ENCODE assay signal across 9 mouse cellular contexts in genomic region chr11:59330560-59330959, GRCm38 (mm10). TPM values are rescaled to one million over a fixed set of nuclear protein-coding genes. Genes with fewer than 3 reads are reported as not detected.
DNase-seq lines count a peak whose midpoint lies in the region; ATAC-seq and TF ChIP-seq lines count a peak whose summit lies in the region.
"Had no signal": no experiment of that assay in that cellular context is flagged by ENCODE, and none has a peak within 500 bp of the region (broad histone marks: within the 10 kb centered on the region; RNA-seq: fewer than 3 reads in every experiment).

No protein-coding gene starts in this region.

- TF ChIP-seq CTCF in small intestine, adult 2 months (IDR thresholded peaks at IDR 0.05; ENCODE audit: extremely low read depth, insufficient read length, insufficient replicate concordance, low read depth, low read length), result peak; percentile 72; the same call in 1 of the 2 replicates

- ATAC-seq in forebrain, embryonic 16.5 days, result no peak
- ATAC-seq in kidney, embryonic 16.5 days (ENCODE audit: low FRiP score, low TSS enrichment), result peak; percentile 29; the same call in 1 of the 2 replicates
- peak; percentile 32 for ATAC-seq in lung, embryonic 15.5 days (ENCODE audit: borderline replicate concordance, extremely low read depth, low FRiP score, low TSS enrichment)

- H3K4me3 ChIP-seq in forebrain, embryonic 10.5 days, result no peak overlapping the region
- no peak overlapping the region for H3K4me3 ChIP-seq in forebrain, embryonic 16.5 days (replicated peaks; ENCODE audit: low read length)
- no peak overlapping the region for H3K4me3 ChIP-seq in kidney, embryonic 16.5 days (ENCODE audit: low read length)
- H3K4me3 ChIP-seq in lung, embryonic 15.5 days, result no peak overlapping the region
- no peak overlapping the region for H3K4me3 ChIP-seq in small intestine, adult 2 months (ENCODE audit: low read depth, low read length)

- peak; percentile 77 for DNase-seq in forebrain, embryonic 10.5 days (ENCODE audit: extremely low spot score, low spot score)
- DNase-seq in Muller cell, postnatal 12 days (ENCODE audit: inconsistent ontology term), result peak; percentile 61
- peak; percentile 83 to 86 for DNase-seq in cerebellum, postnatal 10 days
- peak; percentile 89 for DNase-seq in gastrocnemius, postnatal 10 days

- no peak for TF ChIP-seq POLR2A in small intestine, adult 2 months (IDR thresholded peaks at IDR 0.05; ENCODE audit: low read depth, low read length)

- H3K4me2 ChIP-seq in forebrain, embryonic 16.5 days (ENCODE audit: low read length), result no peak overlapping the region
- no peak overlapping the region for H3K4me2 ChIP-seq in kidney, embryonic 16.5 days (replicated peaks; ENCODE audit: low read depth, low read length)
- H3K4me2 ChIP-seq in lung, embryonic 15.5 days, result no peak overlapping the region

- 41% methylated on average over 5 of the region's 5 CpGs for WGBS in forebrain, embryonic 10.5 days
- WGBS in forebrain, embryonic 16.5 days, result 44% methylated on average over 5 of the region's 5 CpGs
- 46% methylated on average over 5 of the region's 5 CpGs for WGBS in kidney, embryonic 16.5 days
- WGBS in lung, embryonic 15.5 days, result 40% methylated on average over 5 of the region's 5 CpGs
- WGBS in small intestine, adult 2 months, result 63% methylated on average over 5 of the region's 5 CpGs

- no peaks in the 10 kb centered on the region for H3K9me3 ChIP-seq in forebrain, embryonic 10.5 days
- no peaks in the 10 kb centered on the region for H3K9me3 ChIP-seq in forebrain, embryonic 16.5 days (ENCODE audit: control insufficient read depth, low read length)
- no peaks in the 10 kb centered on the region for H3K9me3 ChIP-seq in kidney, embryonic 16.5 days (ENCODE audit: low read length)
- H3K9me3 ChIP-seq in lung, embryonic 15.5 days, result no peaks in the 10 kb centered on the region

- peaks cover 81% of the 10 kb centered on the region for H3K27me3 ChIP-seq in forebrain, embryonic 10.5 days (ENCODE audit: poor library complexity, severe bottlenecking)
- H3K27me3 ChIP-seq in forebrain, embryonic 16.5 days (replicated peaks; ENCODE audit: control insufficient read depth, insufficient read depth, low read length), result no peaks in the 10 kb centered on the region
- H3K27me3 ChIP-seq in kidney, embryonic 16.5 days (ENCODE audit: insufficient read depth, low read length), result no peaks in the 10 kb centered on the region
- H3K27me3 ChIP-seq in lung, embryonic 15.5 days, result no peaks in the 10 kb centered on the region
- no peaks in the 10 kb centered on the region for H3K27me3 ChIP-seq in small intestine, adult 2 months (ENCODE audit: control insufficient read depth, insufficient read depth, low read length)

- H3K4me1 ChIP-seq in forebrain, embryonic 10.5 days, result peaks cover 84% of the 10 kb centered on the region
- H3K4me1 ChIP-seq in forebrain, embryonic 16.5 days (replicated peaks; ENCODE audit: control insufficient read depth, insufficient read depth, low read length), result no peaks in the 10 kb centered on the region; the same call in 1 of the 2 replicates
- peaks cover 24% of the 10 kb centered on the region for H3K4me1 ChIP-seq in kidney, embryonic 16.5 days (ENCODE audit: insufficient read depth, low read length)
- peaks cover 10% of the 10 kb centered on the region; the same call in 1 of the 2 replicates for H3K4me1 ChIP-seq in lung, embryonic 15.5 days
- no peaks in the 10 kb centered on the region for H3K4me1 ChIP-seq in small intestine, adult 2 months (ENCODE audit: control insufficient read depth, insufficient read depth, insufficient read length, low read length)

- H3K9ac ChIP-seq in forebrain, embryonic 16.5 days (replicated peaks; ENCODE audit: low read depth, low read length), result no peak overlapping the region
- no peak overlapping the region for H3K9ac ChIP-seq in kidney, embryonic 16.5 days (replicated peaks; ENCODE audit: low read length)
- H3K9ac ChIP-seq in lung, embryonic 15.5 days, result no peak overlapping the region

- peak overlapping the region; percentile 82 for H3K27ac ChIP-seq in forebrain, embryonic 10.5 days
- no peak overlapping the region for H3K27ac ChIP-seq in forebrain, embryonic 16.5 days (ENCODE audit: low read length)
- no peak overlapping the region for H3K27ac ChIP-seq in kidney, embryonic 16.5 days (ENCODE audit: low read length)
- H3K27ac ChIP-seq in lung, embryonic 15.5 days, result no peak overlapping the region
- H3K27ac ChIP-seq in small intestine, adult 2 months (ENCODE audit: insufficient read depth, low read depth, low read length), result no peak overlapping the region

- H3K36me3 ChIP-seq in forebrain, embryonic 10.5 days (replicated peaks), result peaks cover 15% of the 10 kb centered on the region
- H3K36me3 ChIP-seq in forebrain, embryonic 16.5 days (ENCODE audit: control insufficient read depth, insufficient read depth), result no peaks in the 10 kb centered on the region
- H3K36me3 ChIP-seq in kidney, embryonic 16.5 days (ENCODE audit: insufficient read depth, low read length), result no peaks in the 10 kb centered on the region
- no peaks in the 10 kb centered on the region for H3K36me3 ChIP-seq in lung, embryonic 15.5 days
- H3K36me3 ChIP-seq in small intestine, adult 2 months (ENCODE audit: control insufficient read depth, insufficient read depth, low read length), result no peaks in the 10 kb centered on the region

RNA-seq across cellular contexts. Expression of gene Wnt9a, which starts 23.8 kb away (rescaled TPM):
- polyA plus RNA-seq in forebrain, embryonic 10.5 days (2016; fragmentation: Nextera tagmentation; extraction: Ambion mirVana), result 9.9 and 10.9 TPM in 2 replicates
- polyA plus RNA-seq in forebrain, embryonic 16.5 days (2015; fragmentation: Nextera tagmentation; extraction: Ambion mirVana), result 1.5 and 1.6 TPM in 2 replicates
- total RNA-seq in gastrocnemius, postnatal 10 days (2021), result 10 to 100 TPM; 11.1 to 11.8 TPM
- polyA plus RNA-seq in kidney, embryonic 16.5 days (2015; fragmentation: Nextera tagmentation; extraction: Ambion mirVana), result 1.6 and 1.8 TPM in 2 replicates
- polyA plus RNA-seq in lung, embryonic 15.5 days (2015; fragmentation: Nextera tagmentation; extraction: Ambion mirVana), result 3.0 and 3.1 TPM in 2 replicates
- polyA plus RNA-seq in small intestine, adult 2 months (2012; rRNA removed), result 1.1 and 1.2 TPM in 2 replicates

RNA-seq across cellular contexts. Expression of gene Wnt3a, which starts 40.0 kb away (rescaled TPM):
- polyA plus RNA-seq in forebrain, embryonic 10.5 days (2016; fragmentation: Nextera tagmentation; extraction: Ambion mirVana), result 8.4 and 11.8 TPM in 2 replicates
- polyA plus RNA-seq in forebrain, embryonic 16.5 days (2015; fragmentation: Nextera tagmentation; extraction: Ambion mirVana), result 0.35 and 0.73 TPM in 2 replicates
- not detected for total RNA-seq in gastrocnemius, postnatal 10 days (2021)
- polyA plus RNA-seq in kidney, embryonic 16.5 days (2015; fragmentation: Nextera tagmentation; extraction: Ambion mirVana), result not detected in 2 replicates
- polyA plus RNA-seq in lung, embryonic 15.5 days (2015; fragmentation: Nextera tagmentation; extraction: Ambion mirVana), result 0.08 and 0.14 TPM in 2 replicates
- not detected in 2 replicates for polyA plus RNA-seq in small intestine, adult 2 months (2012; rRNA removed)

RNA-seq across cellular contexts. Expression of gene Prss38, which starts 44.9 kb away (rescaled TPM):
- polyA plus RNA-seq in forebrain, embryonic 10.5 days (2016; fragmentation: Nextera tagmentation; extraction: Ambion mirVana), result not detected in 2 replicates
- polyA plus RNA-seq in forebrain, embryonic 16.5 days (2015; fragmentation: Nextera tagmentation; extraction: Ambion mirVana), result not detected in 2 replicates
- not detected for total RNA-seq in gastrocnemius, postnatal 10 days (2021)
- not detected in 2 replicates for polyA plus RNA-seq in kidney, embryonic 16.5 days (2015; fragmentation: Nextera tagmentation; extraction: Ambion mirVana)
- not detected in 2 replicates for polyA plus RNA-seq in lung, embryonic 15.5 days (2015; fragmentation: Nextera tagmentation; extraction: Ambion mirVana)
- not detected in 2 replicates for polyA plus RNA-seq in small intestine, adult 2 months (2012; rRNA removed)
- polyA plus RNA-seq: stomach, embryonic 16.5 days had no signal
